Mouse (Mus musculus) brain, embryonic 14.5 days (tissue): ENCODE results near the gene Ttc28.

Experiments used
- CTCF ChIP-seq: fragments of 200-500 bp; IDR thresholded peaks from 2 replicates; pipeline ENCODE4 v1.5.1; 2012; ENCODE audit warnings: inconsistent platforms, mild to moderate bottlenecking, moderate library complexity, borderline replicate concordance; ENCODE audit not compliant: insufficient read depth, insufficient read length; ENCODE audit errors: extremely low read depth
- POLR2A ChIP-seq: fragments of 200-500 bp; IDR thresholded peaks from 2 replicates; pipeline ENCODE4 v1.6.1; 2012; ENCODE audit warnings: mild to moderate bottlenecking, inconsistent platforms, borderline replicate concordance; ENCODE audit not compliant: poor library complexity, insufficient read depth, insufficient read length, severe bottlenecking; ENCODE audit errors: extremely low read depth

DNA sequence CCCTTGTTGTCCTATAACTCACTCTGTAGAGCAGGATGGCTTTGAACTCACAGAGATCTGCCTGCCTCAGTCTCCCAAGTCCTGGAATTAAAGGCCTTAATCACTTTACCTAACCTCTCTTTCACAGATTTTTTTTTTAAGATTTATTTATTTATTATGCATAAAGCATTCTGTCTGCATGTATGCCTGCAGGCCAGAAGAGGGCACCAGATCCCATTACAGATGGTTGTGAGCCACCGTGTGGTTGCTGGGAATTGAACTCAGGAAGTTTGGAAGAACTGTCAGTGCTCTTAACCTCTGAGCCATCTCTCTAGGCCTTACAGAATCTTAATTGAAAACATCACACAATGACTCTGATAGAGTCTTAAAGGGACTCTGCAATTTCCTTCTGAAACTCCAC is 26.6 kb upstream of the Ttc28 start:
- no peak for TF ChIP-seq POLR2A
- no peak for TF ChIP-seq CTCF
